Mouse (Mus musculus) forebrain, embryonic 10.5 days (tissue): ENCODE measurements around the gene Gm813. TPM values are rescaled to one million over a fixed set of nuclear protein-coding genes. Genes with fewer than 3 reads are reported as not detected.

ENCODE experiments used
- DNase-seq: peaks from one replicate; pipeline ENCODE4 v3.0.0-alpha.2; 2017; ENCODE audit warnings: low spot score; ENCODE audit errors: extremely low spot score
- H3K27ac ChIP-seq: fragments of 300-500 bp; sonication (generic); 2 replicates; pipeline ENCODE4 v1.5.1; 2016; ENCODE audit warnings: mild to moderate bottlenecking
- H3K27me3 ChIP-seq: fragments of 300-500 bp; sonication (generic); 2 replicates; pipeline ENCODE4 v1.6.1; 2016; ENCODE audit warnings: mild to moderate bottlenecking; ENCODE audit not compliant: poor library complexity, severe bottlenecking
- H3K36me3 ChIP-seq: fragments of 300-500 bp; sonication (generic); replicated peaks from 2 replicates; pipeline ENCODE4 v1.6.1; 2016; ENCODE audit warnings: mild to moderate bottlenecking, moderate library complexity
- H3K4me1 ChIP-seq: fragments of 300-500 bp; sonication (generic); 2 replicates; pipeline ENCODE4 v1.6.1; 2016
- H3K4me3 ChIP-seq: fragments of 300-500 bp; sonication (generic); 2 replicates; pipeline ENCODE4 v1.5.1; 2016; ENCODE audit warnings: mild to moderate bottlenecking, moderate library complexity
- H3K9me3 ChIP-seq: fragments of 300-500 bp; sonication (generic); 2 replicates; pipeline ENCODE4 v1.6.1; 2016; ENCODE audit warnings: mild to moderate bottlenecking, moderate library complexity
- WGBS: fragments of 180-500 bp; shearing (Covaris S2); methylation state at CpG from one replicate; pipeline ENCODE4 v1.1.7; 2016; 5-methylcytosine and 5-hydroxymethylcytosine counted together
- polyA plus RNA-seq: library from polyadenylated mRNA; unstranded; fragments of >200 nt; fragmentation: Nextera tagmentation; extraction: Ambion mirVana; gene quantifications from 2 replicates; pipeline ENCODE4 v1.2.1, GENCODE M21; 2016

Gene Gm813
- polyA plus RNA-seq, 1 experiment from 2014 or later, result not detected

DNA sequence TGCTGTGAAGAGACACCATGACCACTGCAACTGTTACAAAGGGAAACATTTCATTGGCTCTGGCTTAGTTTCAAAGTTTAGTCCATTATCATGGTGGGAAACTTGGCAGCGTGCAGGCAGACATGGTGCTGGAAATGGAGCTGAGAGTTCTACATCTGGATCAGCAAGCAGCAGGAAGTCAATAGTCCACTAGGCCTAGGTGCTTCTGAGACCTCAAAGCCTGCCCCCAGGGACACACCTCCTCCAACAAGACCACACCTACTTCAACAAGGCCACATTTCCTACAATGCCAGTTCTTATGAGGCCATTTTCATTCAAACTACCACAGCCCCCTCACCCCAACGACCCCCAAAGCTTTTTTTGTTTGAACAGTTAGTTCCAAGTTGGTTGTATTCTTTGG is 13.0 kb upstream of the Gm813 start:
- no peaks in the 10 kb centered on the region for H3K36me3 ChIP-seq
- H3K9me3 ChIP-seq, result no peaks in the 10 kb centered on the region
- 69% methylated on average over 2 of the region's 2 CpGs for WGBS
- H3K4me3 ChIP-seq, result no peak overlapping the region
- no peaks in the 10 kb centered on the region for H3K4me1 ChIP-seq
- H3K27ac ChIP-seq, result no peak overlapping the region
- no peaks in the 10 kb centered on the region for H3K27me3 ChIP-seq
- no peak for DNase-seq

- Histone ChIP-seq H3K4me3 (no peak overlapping the region), H3K9me3 (no peaks in the 10 kb centered on the region), H3K4me1 (no peaks in the 10 kb centered on the region), H3K36me3 (no peaks in the 10 kb centered on the region), H3K27ac (no peak overlapping the region), H3K27me3 (no peaks in the 10 kb centered on the region)
- no peak for DNase-seq
- 92% methylated on average over 5 of the region's 5 CpGs for WGBS
Measured at GRCm38 (mm10) chr16:58628968-58629367, 12.2 kb upstream of the Gm813 start.

DNA sequence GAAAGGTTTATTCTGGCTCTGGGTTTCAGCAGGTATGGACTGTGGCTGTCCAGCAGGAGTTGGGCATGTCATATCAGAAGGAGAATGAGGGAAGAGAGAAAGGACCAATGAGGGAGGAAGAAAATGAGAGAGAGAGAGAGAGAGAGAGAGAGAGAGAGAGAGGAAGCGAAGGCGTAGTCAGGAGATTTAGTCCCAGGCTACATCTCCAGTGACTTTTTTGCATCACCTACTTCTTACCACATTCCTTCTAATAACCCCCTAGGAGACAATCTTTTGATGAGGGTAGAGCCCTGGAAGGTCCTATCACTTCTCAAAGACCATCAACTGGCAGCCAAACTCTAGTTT is 11.5 kb upstream of the Gm813 start:
- Histone ChIP-seq H3K9me3 (no peaks in the 10 kb centered on the region), H3K4me3 (no peak overlapping the region), H3K27ac (no peak overlapping the region), H3K27me3 (no peaks in the 10 kb centered on the region), H3K4me1 (no peaks in the 10 kb centered on the region), H3K36me3 (no peaks in the 10 kb centered on the region)
- WGBS, result 87% methylated on average over 2 of the region's 2 CpGs
- DNase-seq, result no peak

GRCm38 (mm10) chr16:58627597-58628335 is 11.0 kb upstream of the Gm813 start:
- H3K36me3 ChIP-seq, result no peaks in the 10 kb centered on the region
- no peaks in the 10 kb centered on the region for H3K4me1 ChIP-seq
- H3K27ac ChIP-seq, result no peak overlapping the region
- no peak overlapping the region for H3K4me3 ChIP-seq
- DNase-seq, result no peak
- 86% methylated on average over 4 of the region's 4 CpGs for WGBS
- no peaks in the 10 kb centered on the region for H3K9me3 ChIP-seq
- H3K27me3 ChIP-seq, result no peaks in the 10 kb centered on the region

GRCm38 (mm10) chr16:58623944-58624343 is 7.2 kb upstream of the Gm813 start:
- Histone ChIP-seq H3K4me1 (no peaks in the 10 kb centered on the region), H3K36me3 (no peaks in the 10 kb centered on the region), H3K27ac (no peak overlapping the region), H3K4me3 (no peak overlapping the region), H3K27me3 (no peaks in the 10 kb centered on the region), H3K9me3 (no peaks in the 10 kb centered on the region)
- whole genome bisulfite sequencing, result 91% methylated on average over 6 of the region's 6 CpGs
- no peak for DNase-seq

GRCm38 (mm10) chr16:58623114-58623513 is 6.3 kb upstream of the Gm813 start:
- 83% methylated on average over 4 of the region's 4 CpGs for WGBS
- no peaks in the 10 kb centered on the region for H3K9me3 ChIP-seq
- H3K4me1 ChIP-seq, result no peaks in the 10 kb centered on the region

DNA sequence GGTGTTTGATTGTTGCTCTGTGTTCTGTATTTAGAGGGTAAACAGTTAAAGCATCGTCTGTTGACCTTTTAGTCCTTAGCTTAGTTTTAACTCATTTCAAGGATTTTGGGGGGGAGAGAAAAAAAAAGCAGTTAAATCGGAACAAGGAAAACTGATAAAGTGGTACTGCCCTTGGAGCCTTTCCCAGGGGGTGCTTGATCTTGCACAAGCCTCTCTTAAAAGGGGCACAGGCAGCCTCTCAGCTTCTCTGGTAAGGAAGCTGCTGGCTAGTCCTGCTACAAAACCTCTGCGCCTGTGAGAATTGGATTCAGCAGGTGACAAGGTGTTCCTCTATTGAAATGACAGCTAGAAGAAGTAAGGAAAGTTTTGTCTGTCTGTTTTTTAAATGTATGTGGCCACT is 5.6 kb upstream of the Gm813 start:
- no peak for DNase-seq
- WGBS, result 91% methylated on average over 3 of the region's 3 CpGs
- Histone ChIP-seq H3K27ac (no peak overlapping the region), H3K9me3 (no peaks in the 10 kb centered on the region), H3K4me3 (no peak overlapping the region), H3K27me3 (no peaks in the 10 kb centered on the region), H3K4me1 (no peaks in the 10 kb centered on the region), H3K36me3 (no peaks in the 10 kb centered on the region)

More at GRCm38 (mm10) chr16:58623114-58623513, 6.3 kb upstream of the Gm813 start:
- no peak for DNase-seq
- no peak overlapping the region for H3K4me3 ChIP-seq
- no peaks in the 10 kb centered on the region for H3K36me3 ChIP-seq
- no peaks in the 10 kb centered on the region for H3K27me3 ChIP-seq
- no peak overlapping the region for H3K27ac ChIP-seq

DNA sequence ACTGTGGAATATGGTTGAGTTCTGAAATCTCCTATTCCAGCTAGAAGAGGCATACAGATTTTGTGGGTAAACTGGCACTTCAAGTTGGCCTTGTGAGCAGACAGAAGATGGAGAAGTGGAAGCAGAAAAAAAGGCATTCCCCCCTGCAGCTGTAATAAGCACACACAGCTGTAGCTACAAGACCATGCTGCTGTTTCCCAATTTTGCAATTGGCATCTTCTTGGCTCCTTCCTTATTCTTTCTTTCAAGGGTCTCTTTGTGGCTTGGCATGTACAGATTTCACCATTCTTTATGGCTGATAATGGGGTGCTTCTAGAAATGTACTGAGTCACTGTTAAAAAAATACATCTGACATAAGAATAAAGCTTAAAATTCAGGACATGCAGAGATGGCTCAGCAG is 568 bp upstream of the Gm813 start:
- H3K4me1 ChIP-seq, result no peaks in the 10 kb centered on the region
- H3K36me3 ChIP-seq, result no peaks in the 10 kb centered on the region
- H3K27me3 ChIP-seq, result no peaks in the 10 kb centered on the region
- DNase-seq, result no peak
- H3K27ac ChIP-seq, result no peak overlapping the region
- H3K4me3 ChIP-seq, result no peak overlapping the region
- no peaks in the 10 kb centered on the region for H3K9me3 ChIP-seq

- Histone ChIP-seq H3K4me3 (no peak overlapping the region), H3K27ac (no peak overlapping the region), H3K9me3 (no peaks in the 10 kb centered on the region), H3K36me3 (no peaks in the 10 kb centered on the region), H3K27me3 (no peaks in the 10 kb centered on the region), H3K4me1 (no peaks in the 10 kb centered on the region)
- 85% methylated on average over 3 of the region's 3 CpGs for WGBS
- no peak for DNase-seq
Measured at GRCm38 (mm10) chr16:58612969-58613368, 3.8 kb downstream of the Gm813 start.

GRCm38 (mm10) chr16:58607101-58607500 is 9.7 kb downstream of the Gm813 start:
- H3K9me3 ChIP-seq, result no peaks in the 10 kb centered on the region
- whole genome bisulfite sequencing, result 79% methylated on average over 5 of the region's 5 CpGs
- H3K27ac ChIP-seq, result no peak overlapping the region
- no peak for DNase-seq
- H3K36me3 ChIP-seq, result no peaks in the 10 kb centered on the region
- no peak overlapping the region for H3K4me3 ChIP-seq
- no peaks in the 10 kb centered on the region for H3K4me1 ChIP-seq
- H3K27me3 ChIP-seq, result no peaks in the 10 kb centered on the region

GRCm38 (mm10) chr16:58604680-58605079 is 12.1 kb downstream of the Gm813 start:
- H3K27ac ChIP-seq, result no peak overlapping the region
- H3K27me3 ChIP-seq, result no peaks in the 10 kb centered on the region
- H3K4me3 ChIP-seq, result no peak overlapping the region
- H3K4me1 ChIP-seq, result no peaks in the 10 kb centered on the region
- DNase-seq, result no peak
- H3K9me3 ChIP-seq, result no peaks in the 10 kb centered on the region
- H3K36me3 ChIP-seq, result no peaks in the 10 kb centered on the region

GRCm38 (mm10) chr16:58603831-58604230 is 12.9 kb downstream of the Gm813 start:
- H3K9me3 ChIP-seq, result no peaks in the 10 kb centered on the region
- no peak for DNase-seq
- 86% methylated on average over 2 of the region's 2 CpGs for WGBS

DNA sequence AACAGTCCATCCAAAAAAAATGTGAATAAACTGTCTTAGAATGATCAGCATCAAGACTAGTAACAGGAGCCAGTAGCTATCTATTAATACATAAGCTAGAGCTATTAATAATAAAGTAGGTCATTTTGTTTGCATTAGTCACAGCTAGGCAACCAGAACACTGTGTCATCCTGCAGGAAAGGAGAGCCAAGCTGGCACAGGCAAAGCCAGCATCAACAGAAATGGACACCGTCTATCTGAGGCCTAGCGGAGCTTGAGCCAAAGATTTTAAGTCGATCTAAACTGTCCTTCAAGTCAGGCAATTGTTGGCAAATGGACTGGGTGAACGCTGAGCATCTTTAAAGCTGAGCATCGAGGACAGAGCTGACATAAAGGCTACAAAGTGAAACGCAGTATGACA is 15.9 kb downstream of the Gm813 start:
- Histone ChIP-seq H3K36me3 (no peaks in the 10 kb centered on the region), H3K27ac (no peak overlapping the region), H3K4me1 (no peaks in the 10 kb centered on the region), H3K4me3 (no peak overlapping the region), H3K9me3 (no peaks in the 10 kb centered on the region), H3K27me3 (no peaks in the 10 kb centered on the region)
- no peak for DNase-seq
- WGBS, result 93% methylated on average over 6 of the region's 6 CpGs

More at GRCm38 (mm10) chr16:58603831-58604230, 12.9 kb downstream of the Gm813 start:
- Histone ChIP-seq H3K4me3 (no peak overlapping the region), H3K4me1 (no peaks in the 10 kb centered on the region), H3K27ac (no peak overlapping the region), H3K27me3 (no peaks in the 10 kb centered on the region), H3K36me3 (no peaks in the 10 kb centered on the region)

DNA sequence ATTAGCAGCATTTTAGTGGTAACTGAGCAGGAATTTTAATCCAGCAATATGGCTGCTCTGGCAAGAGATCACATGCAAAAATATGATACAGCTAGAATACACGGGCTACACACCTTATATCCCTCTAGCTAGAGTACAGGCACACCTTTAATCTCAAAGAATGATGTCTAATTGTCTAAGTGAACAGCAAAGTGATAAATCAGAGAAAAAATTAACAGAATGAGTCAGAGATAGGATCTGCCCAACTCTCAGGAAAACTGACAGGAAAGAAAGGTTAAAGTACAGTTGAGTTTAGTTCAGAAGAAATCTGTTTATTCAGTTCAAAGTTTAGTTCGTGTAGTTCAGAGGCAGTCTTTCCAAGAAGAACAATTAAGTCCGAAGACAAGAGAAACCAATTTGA is 25.5 kb downstream of the Gm813 start:
- no peak for DNase-seq
- no peak overlapping the region for H3K4me3 ChIP-seq
- no peaks in the 10 kb centered on the region for H3K36me3 ChIP-seq
- H3K4me1 ChIP-seq, result no peaks in the 10 kb centered on the region
- no peaks in the 10 kb centered on the region for H3K27me3 ChIP-seq
- no peaks in the 10 kb centered on the region; the same call in 1 of the 2 replicates for H3K9me3 ChIP-seq
- 84% methylated on average over 3 of the region's 3 CpGs for WGBS
- no peak overlapping the region for H3K27ac ChIP-seq
